ENCODE assay signal across 33 mouse cellular contexts in the genomic region with DNA sequence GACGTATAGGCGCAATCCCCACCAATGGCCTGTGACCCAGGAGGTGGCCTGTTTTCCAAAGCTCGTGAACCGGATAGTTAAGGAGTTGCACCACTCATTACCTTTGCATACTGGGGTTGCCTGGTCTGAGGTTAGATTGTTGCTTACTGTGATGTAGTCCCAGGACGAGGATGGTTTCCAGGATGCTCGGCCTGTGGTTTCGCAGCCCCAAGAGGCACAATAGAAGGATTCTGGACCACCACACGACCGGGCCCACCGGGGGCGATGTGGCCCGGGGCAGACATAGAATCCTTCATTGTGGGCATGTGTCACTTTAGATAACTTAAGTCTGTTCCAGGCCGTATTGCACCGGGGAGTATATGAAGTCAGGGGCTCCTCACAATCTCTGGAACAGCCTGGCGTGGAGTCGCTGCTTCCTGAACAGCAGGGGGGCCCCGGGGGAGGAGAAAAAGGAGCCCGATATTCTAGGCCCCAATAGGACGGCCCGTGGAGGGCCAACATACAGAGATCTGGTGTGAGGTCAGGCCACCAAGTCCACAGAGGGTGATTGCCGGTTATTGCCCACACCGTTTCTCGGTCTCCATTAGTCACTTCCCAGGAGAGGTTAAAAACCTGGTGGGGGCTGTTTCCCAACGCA. TPM values are rescaled to one million over a fixed set of nuclear protein-coding genes. Genes with fewer than 3 reads are reported as not detected.
"Had no signal": no experiment of that assay in that cellular context is flagged by ENCODE, and none has a peak within 500 bp of the region (broad histone marks: within the 10 kb centered on the region; RNA-seq: fewer than 3 reads in every experiment).

No protein-coding gene starts in this region.

- H3K4me1 ChIP-seq: heart, embryonic 13.5 days; heart, embryonic 15.5 days; limb, embryonic 10.5 days; limb, embryonic 12.5 days had no signal

- H3K36me3 ChIP-seq: heart, embryonic 15.5 days; kidney, embryonic 15.5 days; limb, embryonic 10.5 days; limb, embryonic 12.5 days had no signal

- ATAC-seq: hindbrain, postnatal 0 days; intestine, embryonic 16.5 days had no signal

- H3K4me3 ChIP-seq: heart, adult 2 months; heart, embryonic 13.5 days; heart, embryonic 15.5 days; hindbrain, embryonic 13.5 days; hindbrain, embryonic 15.5 days; kidney, embryonic 15.5 days; limb, embryonic 10.5 days; limb, embryonic 12.5 days; liver, embryonic 13.5 days had no signal

- H3K27me3 ChIP-seq: heart, embryonic 15.5 days; hindbrain, embryonic 13.5 days; hindbrain, embryonic 15.5 days; kidney, embryonic 15.5 days; limb, embryonic 12.5 days; liver, embryonic 13.5 days had no signal

- DNase-seq: gastrocnemius, postnatal 14 days; gastrocnemius, postnatal 36 days; heart, adult 11 months; heart, adult 2 months; heart, postnatal 14 days; heart, postnatal 36 days; kidney, adult 11 months; kidney, adult 2 months; kidney, adult 9 months; kidney, postnatal 14 days; kidney, postnatal 36 days; layer of hippocampus, adult 9-11 months; layer of hippocampus, postnatal 36 days; liver; liver, embryonic 13.5 days had no signal

RNA-seq across cellular contexts. Expression of gene Mc1r, which starts 20.9 kb away (rescaled TPM):
- total RNA-seq: gastrocnemius, postnatal 14 days; gastrocnemius, postnatal 36 days; heart, adult 2 months; heart, postnatal 14 days; heart, postnatal 36 days; hematopoietic stem cell, adult 5-6 weeks; hindbrain, postnatal 0 days; layer of hippocampus, postnatal 36 days; left cerebral cortex, adult 8-10 months; left cerebral cortex, postnatal 10 days had no signal
- polyA plus RNA-seq: gonadal fat pad, adult 2 months; heart, adult 2 months; heart, embryonic 11.5 days; heart, embryonic 13.5 days; heart, embryonic 15.5 days; heart, postnatal 0 days; intestine, embryonic 14.5 days; intestine, embryonic 16.5 days; kidney, adult 2 months; kidney, embryonic 15.5 days; kidney, postnatal 0 days; large intestine, adult 2 months; limb, embryonic 10.5 days; limb, embryonic 12.5 days; liver, embryonic 13.5 days had no signal
